Mouse (Mus musculus): ENCODE measurements around the gene Iqck. TPM values are rescaled to one million over a fixed set of nuclear protein-coding genes. Genes with fewer than 3 reads are reported as not detected.

Iqck gene
- total and polyA plus RNA-seq, 3 experiments, result 0.29 to 0.70 (median 0.32) TPM

DNA sequence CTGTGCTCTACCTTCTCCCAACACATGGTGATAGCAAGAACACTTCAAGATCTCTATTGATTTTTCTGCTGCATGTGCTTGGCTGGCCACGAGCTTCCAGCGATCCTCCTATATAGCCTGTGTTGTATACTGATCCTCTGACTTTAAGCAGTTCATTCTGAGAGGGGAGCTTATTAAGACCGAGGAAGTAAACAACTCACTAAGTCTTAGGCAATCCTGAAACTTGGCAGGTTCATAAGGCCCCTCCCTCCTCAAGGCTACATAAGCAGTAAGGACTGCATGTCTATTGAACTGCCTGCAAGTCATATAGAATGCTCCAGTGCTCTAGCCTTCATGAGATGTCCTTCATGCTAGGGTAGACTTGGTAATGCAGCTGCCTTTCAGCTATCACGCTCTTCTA is 9.2 kb upstream of the Iqck start:
- WGBS, result 87% methylated on average over 4 of the region's 4 CpGs

DNA sequence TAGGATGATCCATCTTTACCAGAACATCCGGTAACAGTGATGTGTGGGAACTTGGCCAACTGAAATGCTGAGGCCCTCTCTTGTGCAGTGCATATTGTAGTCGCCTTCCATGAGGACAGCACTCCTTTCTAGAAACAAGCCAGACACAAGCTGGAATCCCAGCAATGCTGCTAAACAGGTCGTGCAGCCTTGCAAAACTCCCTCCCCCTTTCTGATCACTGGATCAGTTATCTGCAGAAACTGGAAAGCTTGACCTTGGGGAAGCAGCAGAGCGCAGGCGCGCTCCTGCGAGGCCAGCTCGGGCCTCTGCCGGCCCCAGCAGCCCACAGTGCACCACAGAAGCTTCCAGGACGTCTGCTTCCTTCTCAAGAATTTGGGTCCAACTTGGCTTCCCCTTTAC is 6.8 kb upstream of the Iqck start:
- Histone ChIP-seq H3K36me3 (ENCODE audit: control insufficient read depth, insufficient read depth, low read length) (peaks cover 9% of the 10 kb centered on the region), H3K4me3 (no peak overlapping the region), H3K79me2 (replicated peaks; ENCODE audit: control insufficient read depth, insufficient read depth, low read length) (no peaks in the 10 kb centered on the region), H3K27me3 (ENCODE audit: control insufficient read depth, insufficient read depth, low read length) (no peaks in the 10 kb centered on the region), H3K27ac (no peak overlapping the region), H3K9ac (ENCODE audit: low read depth, low read length) (no peak overlapping the region), H3K4me1 (ENCODE audit: control insufficient read depth, insufficient read depth, low read length) (peaks cover 10% of the 10 kb centered on the region)
- DNase-seq, result no peak
- intact Hi-C loops (cut with DNase I), result no loop called here
- TF ChIP-seq CTCF (IDR thresholded peaks at IDR 0.05) (no peak), EP300 (IDR thresholded peaks at IDR 0.05; ENCODE audit: insufficient read depth, low read depth, low read length) (no peak)
- WGBS, result 48% methylated on average over 10 of the region's 10 CpGs

More for the DNA sequence above, 9.2 kb upstream of the Iqck start:
- Histone ChIP-seq H3K4me1 (ENCODE audit: control insufficient read depth, insufficient read depth, low read length) (peaks cover 11% of the 10 kb centered on the region), H3K4me3 (no peak overlapping the region), H3K9ac (ENCODE audit: low read depth, low read length) (no peak overlapping the region), H3K36me3 (ENCODE audit: control insufficient read depth, insufficient read depth, low read length) (peaks cover 5% of the 10 kb centered on the region), H3K79me2 (replicated peaks; ENCODE audit: control insufficient read depth, insufficient read depth, low read length) (no peaks in the 10 kb centered on the region), H3K27ac (no peak overlapping the region), H3K27me3 (ENCODE audit: control insufficient read depth, insufficient read depth, low read length) (no peaks in the 10 kb centered on the region)
- TF ChIP-seq CTCF (IDR thresholded peaks at IDR 0.05), result no peak
- TF ChIP-seq EP300 (IDR thresholded peaks at IDR 0.05; ENCODE audit: insufficient read depth, low read depth, low read length), result no peak
- no peak for TF ChIP-seq POLR2A (IDR thresholded peaks at IDR 0.05; ENCODE audit: insufficient read depth, low read depth, low read length)
- intact Hi-C loops (cut with DNase I), result no loop called here
- DNase-seq, result no peak

DNA sequence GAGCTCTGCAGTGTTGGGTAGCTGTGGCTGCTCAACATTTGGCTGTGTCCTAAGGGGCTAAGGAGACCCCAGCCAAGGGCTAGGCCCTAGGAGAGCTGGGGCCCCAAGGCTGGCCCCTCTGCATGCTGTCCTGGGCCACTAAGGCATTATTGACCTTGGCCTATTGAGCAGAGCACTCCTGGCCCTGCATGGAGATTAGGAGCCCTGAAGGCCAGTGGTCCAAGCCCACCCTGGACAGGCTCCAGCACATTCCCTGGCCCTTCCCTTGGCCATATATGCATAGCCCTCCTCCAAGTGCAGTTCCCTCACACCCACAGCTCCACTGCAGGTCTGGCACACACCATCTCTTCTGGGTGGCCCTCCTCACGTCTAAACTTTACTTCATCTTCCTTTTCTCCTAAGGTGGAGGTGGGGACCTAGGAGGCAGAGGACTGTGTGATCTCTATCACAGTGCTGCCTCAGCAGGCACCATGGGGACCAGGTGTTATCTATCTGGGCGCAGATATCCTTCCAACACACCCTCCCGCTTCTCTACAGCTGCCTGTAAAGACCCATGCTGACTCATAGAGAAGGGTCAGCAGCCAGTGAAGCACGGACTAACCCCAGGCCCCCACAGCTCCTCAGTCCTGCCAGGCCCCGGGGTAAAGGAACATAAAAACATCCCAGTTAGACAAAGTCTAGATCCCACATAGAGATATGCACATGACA is 5.9 kb upstream of the Iqck start:
- Histone ChIP-seq H3K9ac (ENCODE audit: low read depth, low read length) (no peak overlapping the region), H3K27me3 (ENCODE audit: control insufficient read depth, insufficient read depth, low read length) (no peaks in the 10 kb centered on the region), H3K4me3 (no peak overlapping the region), H3K36me3 (ENCODE audit: control insufficient read depth, insufficient read depth, low read length) (peaks cover 9% of the 10 kb centered on the region), H3K4me1 (ENCODE audit: control insufficient read depth, insufficient read depth, low read length) (peaks cover 12% of the 10 kb centered on the region), H3K79me2 (replicated peaks; ENCODE audit: control insufficient read depth, insufficient read depth, low read length) (no peaks in the 10 kb centered on the region), H3K27ac (no peak overlapping the region)
- no peak for DNase-seq
- no peak for TF ChIP-seq POLR2A (IDR thresholded peaks at IDR 0.05; ENCODE audit: insufficient read depth, low read depth, low read length)
- TF ChIP-seq EP300 (IDR thresholded peaks at IDR 0.05; ENCODE audit: insufficient read depth, low read depth, low read length), result no peak
- no peak for TF ChIP-seq CTCF (IDR thresholded peaks at IDR 0.05)
- 77% methylated on average over 5 of the region's 5 CpGs for WGBS
- intact Hi-C loops (cut with DNase I), result no loop called here

DNA sequence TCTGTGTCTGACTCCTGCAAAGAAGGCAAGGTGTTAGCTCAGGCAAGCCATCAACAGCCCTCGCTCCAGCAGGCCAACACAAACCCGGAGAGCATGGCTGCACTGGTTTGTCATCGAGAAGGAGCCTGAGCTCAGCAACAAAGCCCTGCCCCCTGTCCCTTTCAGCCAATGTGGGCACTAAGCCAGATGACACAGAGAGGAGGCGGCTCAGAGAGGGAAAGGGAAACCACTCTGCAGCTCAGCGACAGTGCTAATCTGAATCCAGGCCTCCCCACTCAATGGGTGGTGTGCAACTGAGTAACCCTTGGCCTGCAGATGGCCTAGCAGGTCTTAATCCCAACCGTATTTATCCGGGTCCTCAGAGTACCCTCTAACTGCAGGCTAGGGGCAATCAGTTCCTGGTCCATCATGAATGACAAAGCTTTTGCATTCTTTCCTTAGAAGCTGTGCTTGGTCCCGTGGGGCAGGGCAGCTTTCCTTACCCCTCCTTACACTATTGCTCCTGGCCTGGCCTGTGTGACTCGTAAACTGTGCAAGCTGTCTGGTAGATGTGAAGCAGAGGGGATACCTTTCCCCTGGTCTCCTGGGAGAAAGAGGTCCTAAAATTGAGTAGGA is 4.8 kb upstream of the Iqck start:
- intact Hi-C loops (cut with DNase I), result no loop called here
- Histone ChIP-seq H3K79me2 (replicated peaks; ENCODE audit: control insufficient read depth, insufficient read depth, low read length) (no peaks in the 10 kb centered on the region), H3K36me3 (ENCODE audit: control insufficient read depth, insufficient read depth, low read length) (peaks cover 9% of the 10 kb centered on the region), H3K9ac (ENCODE audit: low read depth, low read length) (no peak overlapping the region), H3K4me1 (ENCODE audit: control insufficient read depth, insufficient read depth, low read length) (peaks cover 12% of the 10 kb centered on the region), H3K4me3 (no peak overlapping the region), H3K27me3 (ENCODE audit: control insufficient read depth, insufficient read depth, low read length) (no peaks in the 10 kb centered on the region), H3K27ac (no peak overlapping the region)
- peak; percentile 50 to 57 for DNase-seq
- no peak for TF ChIP-seq POLR2A (IDR thresholded peaks at IDR 0.05; ENCODE audit: insufficient read depth, low read depth, low read length)
- TF ChIP-seq CTCF (IDR thresholded peaks at IDR 0.05), result no peak
- no peak for TF ChIP-seq EP300 (IDR thresholded peaks at IDR 0.05; ENCODE audit: insufficient read depth, low read depth, low read length)
- WGBS, result 27% methylated on average over 9 of the region's 9 CpGs

DNA sequence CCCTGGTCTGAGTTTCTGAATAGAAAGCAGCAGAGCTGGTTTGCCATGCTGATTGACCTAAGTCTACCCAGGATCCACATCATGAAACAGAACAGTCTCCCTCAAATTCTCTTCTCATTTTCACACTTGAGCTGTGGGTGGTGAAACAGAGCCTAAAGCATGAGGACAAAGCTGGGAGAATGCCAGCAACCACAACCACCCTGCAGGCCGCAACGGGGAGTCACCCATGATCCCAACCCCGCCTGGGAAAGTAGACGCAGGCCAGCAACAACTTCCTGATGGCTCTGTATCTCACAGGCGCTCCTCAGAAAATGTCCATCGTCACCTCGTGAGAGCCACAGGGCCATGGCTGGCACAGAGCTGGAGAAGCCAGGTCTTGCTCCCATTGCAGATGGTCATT is 4.0 kb upstream of the Iqck start:
- peak in 1 of 2 experiments; percentile 56 for DNase-seq
- H3K9ac ChIP-seq (ENCODE audit: low read depth, low read length), result no peak overlapping the region
- peaks cover 9% of the 10 kb centered on the region for H3K36me3 ChIP-seq (ENCODE audit: control insufficient read depth, insufficient read depth, low read length)
- no peaks in the 10 kb centered on the region for H3K79me2 ChIP-seq (replicated peaks; ENCODE audit: control insufficient read depth, insufficient read depth, low read length)
- H3K4me1 ChIP-seq (ENCODE audit: control insufficient read depth, insufficient read depth, low read length), result peaks cover 13% of the 10 kb centered on the region
- intact Hi-C loops (cut with DNase I), result no loop called here
- no peak overlapping the region for H3K4me3 ChIP-seq
- TF ChIP-seq EP300 (IDR thresholded peaks at IDR 0.05; ENCODE audit: insufficient read depth, low read depth, low read length), result no peak
- no peak for TF ChIP-seq POLR2A (IDR thresholded peaks at IDR 0.05; ENCODE audit: insufficient read depth, low read depth, low read length)
- TF ChIP-seq CTCF (IDR thresholded peaks at IDR 0.05), result no peak
- no peak overlapping the region; the same call in 1 of the 2 replicates for H3K27ac ChIP-seq
- H3K27me3 ChIP-seq (ENCODE audit: control insufficient read depth, insufficient read depth, low read length), result no peaks in the 10 kb centered on the region
- 27% methylated on average over 7 of the region's 7 CpGs for WGBS

DNA sequence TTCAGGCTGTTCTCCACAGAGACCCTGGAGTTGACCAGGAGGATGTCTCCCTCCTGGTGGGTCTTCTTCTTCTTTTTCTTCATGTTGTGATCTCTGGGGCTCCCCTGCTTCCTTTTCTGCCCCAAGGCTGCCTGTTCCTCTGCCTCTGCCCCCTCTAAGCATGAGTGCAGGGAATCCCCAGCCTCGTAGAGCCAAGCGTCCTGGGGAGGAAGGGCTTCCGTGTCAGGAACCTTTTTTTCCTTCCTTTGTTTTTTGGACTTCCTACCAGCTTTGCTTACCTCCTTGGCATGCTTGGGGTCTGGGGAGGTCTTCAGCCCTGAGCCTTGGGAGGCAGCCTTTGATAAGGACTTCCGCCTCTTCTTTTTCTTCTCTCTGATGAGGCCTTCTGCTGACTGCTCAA is 2.9 kb upstream of the Iqck start:
- Histone ChIP-seq H3K27ac (peak overlapping the region; percentile 24; the same call in 1 of the 2 replicates), H3K9ac (ENCODE audit: low read depth, low read length) (no peak overlapping the region), H3K79me2 (replicated peaks; ENCODE audit: control insufficient read depth, insufficient read depth, low read length) (no peaks in the 10 kb centered on the region), H3K4me3 (no peak overlapping the region), H3K36me3 (ENCODE audit: control insufficient read depth, insufficient read depth, low read length) (peaks cover 9% of the 10 kb centered on the region), H3K27me3 (ENCODE audit: control insufficient read depth, insufficient read depth, low read length) (no peaks in the 10 kb centered on the region), H3K4me1 (ENCODE audit: control insufficient read depth, insufficient read depth, low read length) (peaks cover 13% of the 10 kb centered on the region)
- TF ChIP-seq POLR2A (IDR thresholded peaks at IDR 0.05; ENCODE audit: insufficient read depth, low read depth, low read length), result no peak
- TF ChIP-seq EP300 (IDR thresholded peaks at IDR 0.05; ENCODE audit: insufficient read depth, low read depth, low read length), result no peak
- no peak for TF ChIP-seq CTCF (IDR thresholded peaks at IDR 0.05)
- no peak for DNase-seq
- 47% methylated on average over 4 of the region's 4 CpGs for WGBS
- intact Hi-C loops (cut with DNase I), result no loop called here

All from heart, adult 2 months (tissue).